Mouse (Mus musculus) kidney, adult 2 months (tissue): ENCODE results near the gene Fam19a2. TPM values are rescaled to one million over a fixed set of nuclear protein-coding genes. Genes with fewer than 3 reads are reported as not detected.

Experiments used
- DNase-seq: peaks from one replicate; pipeline ENCODE4 v3.0.0; 2021
- H3K27ac ChIP-seq: fragments of 200-500 bp; 2 replicates; pipeline ENCODE4 v1.5.1; 2012; ENCODE audit warnings: low read depth, low read length, control low read depth, inconsistent platforms; ENCODE audit not compliant: insufficient read depth
- H3K27me3 ChIP-seq: fragments of 200-500 bp; replicated peaks from 2 replicates; pipeline ENCODE4 v1.6.1; 2012; ENCODE audit warnings: mild to moderate bottlenecking, moderate library complexity, low read length, inconsistent platforms; ENCODE audit not compliant: control insufficient read depth, insufficient read depth
- H3K36me3 ChIP-seq: fragments of 200-500 bp; 2 replicates; pipeline ENCODE4 v1.6.1; 2012; ENCODE audit warnings: mild to moderate bottlenecking, moderate library complexity, low read length, inconsistent platforms; ENCODE audit not compliant: control insufficient read depth, insufficient read depth
- H3K4me1 ChIP-seq: fragments of 200-500 bp; 2 replicates; pipeline ENCODE4 v1.6.1; 2011; ENCODE audit warnings: low read length; ENCODE audit not compliant: control insufficient read depth, insufficient read depth
- H3K4me3 ChIP-seq: fragments of 200-500 bp; 2 replicates; pipeline ENCODE4 v1.5.1; 2011; ENCODE audit warnings: mild to moderate bottlenecking, low read depth, low read length, control low read depth; ENCODE audit not compliant: insufficient read depth
- CTCF ChIP-seq: fragments of 200-500 bp; conservative IDR thresholded peaks from 2 replicates; pipeline ENCODE4 v1.5.1; 2011; ENCODE audit warnings: low read depth, mild to moderate bottlenecking, control low read depth, low read length, moderate library complexity, mixed read lengths; ENCODE audit not compliant: insufficient read depth, insufficient read length
- POLR2A ChIP-seq: fragments of 200-500 bp; IDR thresholded peaks from one replicate; pipeline ENCODE4 v1.6.1; 2011; ENCODE audit warnings: low read depth, low read length, control low read depth
- WGBS: fragments of 180-500 bp; shearing (Covaris S2); methylation state at CpG from one replicate; pipeline ENCODE4 v1.1.7; 2018; 5-methylcytosine and 5-hydroxymethylcytosine counted together
- polyA plus RNA-seq: library from polyadenylated mRNA; depleted of rRNA; stranded (reverse); fragments of >200 nt; gene quantifications from 2 replicates; pipeline ENCODE4 v1.2.3, GENCODE M21; 2012

Gene Fam19a2
- polyA plus RNA-seq, 1 experiment: 0.06 TPM

- Histone ChIP-seq H3K4me3 (no peak overlapping the region), H3K4me1 (no peaks in the 10 kb centered on the region), H3K36me3 (no peaks in the 10 kb centered on the region), H3K27me3 (no peaks in the 10 kb centered on the region), H3K27ac (no peak overlapping the region)
- TF ChIP-seq POLR2A (no peak), CTCF (peak; percentile 34; the same call in 1 of the 2 replicates)
- 92% methylated on average over 4 of the region's 4 CpGs for WGBS
- no peak for DNase-seq
Observed at GRCm38 (mm10) chr10:123645568-123645967, 381.8 kb downstream of the Fam19a2 start.

GRCm38 (mm10) chr10:123671208-123671607, 407.4 kb downstream of the Fam19a2 start:
- no peak for DNase-seq
- no peaks in the 10 kb centered on the region for H3K4me1 ChIP-seq
- TF ChIP-seq POLR2A (no peak), CTCF (no peak)
- no peak overlapping the region for H3K27ac ChIP-seq
- H3K36me3 ChIP-seq: no peaks in the 10 kb centered on the region
- H3K4me3 ChIP-seq: no peak overlapping the region
- no peaks in the 10 kb centered on the region for H3K27me3 ChIP-seq

- Histone ChIP-seq H3K4me1 (no peaks in the 10 kb centered on the region), H3K36me3 (no peaks in the 10 kb centered on the region), H3K27me3 (no peaks in the 10 kb centered on the region), H3K4me3 (no peak overlapping the region), H3K27ac (no peak overlapping the region)
- no peak for TF ChIP-seq CTCF
- no peak for TF ChIP-seq POLR2A
- DNase-seq: no peak
- 40% methylated on average over 7 of the region's 7 CpGs for WGBS
Observed at GRCm38 (mm10) chr10:123678284-123678864, 414.6 kb downstream of the Fam19a2 start.

- 18% methylated on average over 9 of the region's 9 CpGs for WGBS
Observed at GRCm38 (mm10) chr10:123682718-123683255, 419.0 kb downstream of the Fam19a2 start.

GRCm38 (mm10) chr10:123692186-123692925, 428.6 kb downstream of the Fam19a2 start:
- Histone ChIP-seq H3K27me3 (no peaks in the 10 kb centered on the region; the same call in 1 of the 2 replicates), H3K4me1 (no peaks in the 10 kb centered on the region), H3K27ac (no peak overlapping the region), H3K4me3 (no peak overlapping the region), H3K36me3 (no peaks in the 10 kb centered on the region)
- 56% methylated on average over 8 of the region's 8 CpGs for whole genome bisulfite sequencing
- DNase-seq: no peak
- TF ChIP-seq CTCF (no peak), POLR2A (no peak)

More at GRCm38 (mm10) chr10:123682718-123683255, 419.0 kb downstream of the Fam19a2 start:
- Histone ChIP-seq H3K27me3 (no peaks in the 10 kb centered on the region), H3K27ac (no peak overlapping the region), H3K36me3 (no peaks in the 10 kb centered on the region), H3K4me1 (no peaks in the 10 kb centered on the region), H3K4me3 (no peak overlapping the region)
- no peak for DNase-seq
- no peak for TF ChIP-seq POLR2A
- no peak for TF ChIP-seq CTCF

- H3K36me3 ChIP-seq: no peaks in the 10 kb centered on the region
- no peak overlapping the region for H3K4me3 ChIP-seq
- WGBS: 89% methylated on average over 4 of the region's 4 CpGs
- H3K27me3 ChIP-seq: no peaks in the 10 kb centered on the region; the same call in 1 of the 2 replicates
- DNase-seq: no peak
- no peak for TF ChIP-seq POLR2A
- no peak for TF ChIP-seq CTCF
- no peak overlapping the region for H3K27ac ChIP-seq
- H3K4me1 ChIP-seq: no peaks in the 10 kb centered on the region
Observed at GRCm38 (mm10) chr10:123692926-123693224, 429.1 kb downstream of the Fam19a2 start.

GRCm38 (mm10) chr10:123702595-123702994, 438.8 kb downstream of the Fam19a2 start:
- no peak for TF ChIP-seq CTCF
- TF ChIP-seq POLR2A: no peak

More at GRCm38 (mm10) chr10:123702595-123702994, 438.8 kb downstream of the Fam19a2 start:
- no peaks in the 10 kb centered on the region for H3K4me1 ChIP-seq
- WGBS: 76% methylated on average over 4 of the region's 4 CpGs
- no peaks in the 10 kb centered on the region for H3K27me3 ChIP-seq
- no peak overlapping the region for H3K4me3 ChIP-seq
- H3K27ac ChIP-seq: no peak overlapping the region
- DNase-seq: no peak
- no peaks in the 10 kb centered on the region for H3K36me3 ChIP-seq
